Mouse (Mus musculus): Measurements from ENCODE around the gene Ppp1r14a. TPM values are rescaled to one million over a fixed set of nuclear protein-coding genes. Genes with fewer than 3 reads are reported as not detected.

The Ppp1r14a gene
- polyA plus RNA-seq (2017; shearing (Covaris generic)) = not detected

DNA sequence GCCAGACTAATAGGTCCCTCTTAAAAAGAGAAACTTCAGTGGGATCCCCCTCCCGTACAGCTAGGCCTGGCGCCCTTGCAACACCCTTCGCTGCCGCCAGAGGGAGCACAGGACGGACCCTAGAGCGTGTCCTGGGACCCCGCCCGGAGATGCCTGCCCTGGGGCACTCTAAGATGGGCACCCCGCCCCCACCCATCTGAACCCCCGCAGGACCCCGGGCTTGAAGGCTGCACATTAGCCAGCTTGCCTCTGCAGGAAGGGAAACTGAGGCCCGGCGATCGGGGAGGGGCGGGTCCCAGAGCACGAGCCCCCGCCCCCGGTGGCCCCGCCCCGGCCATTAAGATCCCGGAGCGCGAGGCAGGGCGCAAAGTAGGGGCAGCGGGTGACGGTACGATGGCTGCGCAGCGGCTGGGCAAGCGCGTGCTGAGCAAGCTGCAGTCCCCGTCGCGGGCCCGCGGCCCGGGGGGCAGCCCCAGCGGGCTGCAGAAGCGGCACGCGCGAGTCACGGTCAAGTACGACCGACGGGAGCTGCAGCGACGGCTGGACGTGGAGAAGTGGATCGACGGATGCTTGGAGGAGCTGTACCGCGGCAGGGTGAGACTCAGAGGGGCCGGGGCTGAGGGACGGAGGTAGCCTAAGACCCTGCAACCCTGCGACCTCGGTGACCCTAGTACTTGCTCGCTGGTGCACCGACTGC, at the start of gene Ppp1r14a:
Gene Ppp1r14a, plus strand, starts transcription at position 367 of the 697 bp plus-strand sequence.

DNA sequence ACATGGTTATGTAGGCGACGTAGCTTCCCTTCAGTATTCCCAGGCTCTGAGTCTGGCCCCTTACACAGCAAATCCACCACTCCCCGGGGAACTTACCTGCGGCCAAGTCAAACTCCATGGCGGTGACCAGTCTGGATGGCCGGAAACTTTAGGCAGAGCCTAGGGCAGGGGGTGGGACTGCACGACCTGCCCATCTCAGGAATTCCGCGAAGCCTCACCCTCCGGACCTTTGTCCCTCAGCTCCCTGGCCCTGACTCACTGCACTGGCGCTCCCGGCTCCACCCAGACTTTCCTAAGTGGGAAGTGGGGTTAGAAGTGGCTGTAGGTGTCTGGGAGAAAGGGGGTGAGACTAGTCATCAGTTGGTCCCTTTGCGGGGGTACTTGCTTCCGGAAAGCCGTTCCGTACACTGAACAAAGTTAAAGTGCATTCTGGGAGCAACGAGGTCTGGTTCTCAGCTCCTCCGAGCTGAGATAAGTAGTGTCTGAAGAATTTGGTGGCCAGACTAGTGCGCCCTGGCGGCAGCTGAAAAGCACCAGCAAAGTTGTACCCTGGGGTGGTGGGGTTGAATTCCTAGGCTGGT, 40.8 kb upstream of the Ppp1r14a start, which contains the start of gene 2200002D01Rik:
Gene 2200002D01Rik, minus strand, starts transcription at position 206 of the 581 bp plus-strand sequence.

DNA sequence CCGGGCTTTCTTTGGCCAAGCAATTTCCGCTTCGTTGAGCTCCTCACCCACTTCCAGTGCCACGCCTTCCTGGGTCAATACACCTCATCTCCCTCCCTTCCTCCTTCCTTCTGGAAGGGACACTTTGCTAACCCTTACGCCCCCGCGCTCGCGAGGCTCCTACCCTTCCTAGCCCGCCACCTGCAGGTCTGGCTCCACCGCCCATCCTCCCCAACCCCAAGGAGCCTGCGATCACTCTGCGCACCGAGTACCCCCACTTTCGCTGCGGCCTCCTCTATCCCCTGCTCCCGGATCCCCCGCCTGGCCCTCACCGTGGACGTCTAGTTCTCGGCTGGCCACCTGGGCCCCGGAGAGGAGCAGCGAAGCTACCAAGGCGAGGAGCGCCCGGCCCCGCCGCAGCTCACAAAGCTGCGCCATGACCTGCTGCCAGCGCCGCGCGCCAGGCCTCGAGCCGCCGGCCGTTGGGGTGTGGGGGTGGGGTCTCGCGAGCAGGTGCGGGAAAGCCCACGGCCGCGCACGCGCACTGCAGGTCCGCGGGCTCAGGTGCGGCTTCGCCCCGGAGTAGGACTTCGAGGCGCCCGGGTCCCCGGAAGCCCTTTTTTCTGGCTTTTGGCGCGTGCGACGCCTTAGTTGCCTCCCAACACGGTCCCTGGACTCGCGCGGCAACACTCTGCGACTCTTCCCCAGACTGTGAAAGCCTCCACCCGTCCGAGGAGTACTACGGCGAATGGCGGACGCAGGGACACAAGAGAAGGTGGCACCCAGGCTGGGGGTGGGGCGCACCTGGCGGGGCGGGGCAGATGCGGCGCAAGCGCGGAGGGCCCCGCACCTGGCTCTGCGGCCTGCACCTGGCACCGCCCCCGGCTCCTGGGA, 7.7 kb upstream of the Ppp1r14a start, which contains the start of gene Spint2:
Gene Spint2, minus strand, starts transcription at position 712 of the 873 bp plus-strand sequence.

DNA sequence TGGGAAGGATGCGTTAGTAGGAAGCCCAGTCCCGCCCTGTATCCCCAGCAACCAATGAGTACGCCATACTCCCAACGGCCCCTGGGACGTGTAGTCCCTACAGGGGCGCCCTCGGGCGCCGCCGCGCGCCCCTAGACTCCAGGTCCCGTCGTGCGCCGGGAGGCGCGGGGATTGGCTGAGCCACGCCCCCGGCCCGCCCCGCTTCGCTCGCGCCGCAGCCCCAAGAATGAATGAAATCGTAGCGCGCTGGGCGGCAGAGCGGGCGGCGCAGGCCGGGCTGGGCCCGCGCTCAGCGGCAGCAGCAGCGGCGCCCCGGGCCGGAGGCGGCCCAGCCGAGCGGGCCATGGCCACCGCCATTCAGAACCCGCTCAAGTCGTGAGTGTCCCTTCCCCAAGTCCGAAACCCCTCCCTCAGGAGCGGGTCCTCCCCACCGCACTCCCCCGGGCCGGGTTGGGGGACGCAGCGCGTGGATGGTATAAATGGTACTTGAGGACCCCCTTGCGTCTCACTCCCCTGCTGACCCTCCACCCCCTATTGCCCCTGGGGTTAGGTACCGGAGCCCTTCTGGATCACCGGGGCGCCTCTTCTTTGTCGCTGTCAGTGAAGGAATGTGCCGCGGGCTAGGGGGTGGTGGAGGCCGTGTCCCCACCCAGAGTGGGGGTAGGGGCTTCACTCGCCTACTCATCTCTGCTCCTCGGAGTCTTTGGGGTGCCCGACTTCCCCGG, 14.8 kb downstream of the Ppp1r14a start, which contains the start of gene Dpf1:
Gene Dpf1, plus strand, starts transcription at position 214 of the 725 bp plus-strand sequence.

Other genes with a start within 250 kb of the Ppp1r14a start
- gene Ryr1, start 164.1 kb upstream of the Ppp1r14a start, polyA plus RNA-seq (2017; shearing (Covaris generic)) = 0.06 TPM
- gene Rasgrp4, start 154.5 kb upstream of the Ppp1r14a start, polyA plus RNA-seq (2017; shearing (Covaris generic)) = 0.73 TPM
- gene Fam98c, start 133.1 kb upstream of the Ppp1r14a start, polyA plus RNA-seq (2017; shearing (Covaris generic)) = 8.6 TPM
- 0.25 TPM for gene Ggn, start 119.1 kb upstream of the Ppp1r14a start, polyA plus RNA-seq (2017; shearing (Covaris generic))
- gene Spred3, start 118.9 kb upstream of the Ppp1r14a start, polyA plus RNA-seq (2017; shearing (Covaris generic)) = 0.19 TPM
- gene Psmd8, start 108.6 kb upstream of the Ppp1r14a start, polyA plus RNA-seq (2017; shearing (Covaris generic)) = 239 TPM
- gene Catsperg1, start 75.3 kb upstream of the Ppp1r14a start, polyA plus RNA-seq (2017; shearing (Covaris generic)) = 1.0 TPM
- gene Kcnk6, start 56.8 kb upstream of the Ppp1r14a start, polyA plus RNA-seq (2017; shearing (Covaris generic)) = 1.0 TPM
- gene Yif1b, start 51.0 kb upstream of the Ppp1r14a start, polyA plus RNA-seq (2017; shearing (Covaris generic)) = 75.7 TPM
- gene 2200002D01Rik, start 40.8 kb upstream of the Ppp1r14a start, polyA plus RNA-seq (2017; shearing (Covaris generic)) = 2.2 TPM
- gene Spint2, start 7.4 kb upstream of the Ppp1r14a start, polyA plus RNA-seq (2017; shearing (Covaris generic)) = 49.7 TPM
- gene Dpf1, start 14.6 kb downstream of the Ppp1r14a start, polyA plus RNA-seq (2017; shearing (Covaris generic)) = not detected
- 6.2 TPM for gene Sipa1l3, start 229.3 kb downstream of the Ppp1r14a start, polyA plus RNA-seq (2017; shearing (Covaris generic))

All from CD4-positive, CD25-positive, alpha-beta regulatory T cell, adult 9 weeks (primary cell).